Mouse (Mus musculus) CH12.LX (cell line): ENCODE data around the gene Immp2l. TPM values are rescaled to one million over a fixed set of nuclear protein-coding genes. Genes with fewer than 3 reads are reported as not detected.

Source experiments
- DNase-seq: peaks from one replicate; pipeline ENCODE4 v3.0.0-alpha.2; 2013; ENCODE audit errors: extremely low read depth
- H3K27ac ChIP-seq: 2 replicates; pipeline ENCODE4 v1.5.1; 2012; ENCODE audit warnings: low read depth, mild to moderate bottlenecking, control low read depth, moderate library complexity; ENCODE audit not compliant: insufficient read depth
- H3K27me3 ChIP-seq: replicated peaks from 2 replicates; pipeline ENCODE3; 2012; ENCODE audit warnings: inconsistent platforms
- H3K36me3 ChIP-seq, 2 experiments: replicated peaks in 1 of 2; 2 replicates each; pipeline versions ENCODE3 to v1.6.1; 2012; ENCODE audit warnings: inconsistent platforms in 1 of 2, low read length in 1 of 2, mild to moderate bottlenecking in 1 of 2, mixed read lengths in 1 of 2, moderate library complexity in 1 of 2; ENCODE audit not compliant: control insufficient read depth in 1 of 2, insufficient read depth in 1 of 2
- H3K4me1 ChIP-seq, 2 experiments: 2 replicates each; pipeline ENCODE4 v1.6.1; 2012; ENCODE audit warnings: inconsistent platforms in 1 of 2, moderate library complexity in 1 of 2; ENCODE audit not compliant: insufficient read depth in 2 of 2, control insufficient read depth in 1 of 2
- H3K4me2 ChIP-seq: 2 replicates; pipeline ENCODE4 v1.6.1; 2012; ENCODE audit warnings: low read depth, mild to moderate bottlenecking, control low read depth; ENCODE audit not compliant: poor library complexity, insufficient read depth, severe bottlenecking
- H3K4me3 ChIP-seq, 3 experiments: fragments of 150-350 bp in 1 of 3; sonication (generic) in 1 of 3; replicated peaks in 1 of 3; 2 replicates each; pipeline versions ENCODE3 to v1.5.1; 2011 to 2012; ENCODE audit warnings: low read depth in 2 of 3, low read length in 2 of 3, mild to moderate bottlenecking in 2 of 3, moderate library complexity in 2 of 3, control low read depth in 1 of 3, improper control_type of control experiment in 1 of 3, inconsistent platforms in 1 of 3, mixed read lengths in 1 of 3; ENCODE audit not compliant: poor library complexity in 1 of 3
- H3K79me2 ChIP-seq: replicated peaks from 2 replicates; pipeline ENCODE4 v1.6.1; 2012; ENCODE audit warnings: mild to moderate bottlenecking, moderate library complexity; ENCODE audit not compliant: control insufficient read depth, poor library complexity, insufficient read depth, severe bottlenecking; ENCODE audit errors: extremely low read depth
- H3K9ac ChIP-seq: 2 replicates; pipeline ENCODE4 v1.6.1; 2012; ENCODE audit warnings: low read depth, mild to moderate bottlenecking, control low read depth, moderate library complexity; ENCODE audit not compliant: insufficient read depth
- H3K9me3 ChIP-seq: replicated peaks from 2 replicates; pipeline ENCODE3; 2012; ENCODE audit warnings: low read length, inconsistent platforms, mixed read lengths
- BHLHE40 ChIP-seq: IDR thresholded peaks from 2 replicates; pipeline ENCODE4 v1.6.1; 2011; ENCODE audit warnings: mild to moderate bottlenecking, low read depth, low read length, improper control_type of control experiment
- CHD1 ChIP-seq: IDR thresholded peaks from 2 replicates; pipeline ENCODE4 v1.6.1; 2012; ENCODE audit warnings: low read depth, low read length, improper control_type of control experiment, inconsistent platforms
- E2F4 ChIP-seq: IDR thresholded peaks from 2 replicates; pipeline ENCODE4 v1.6.1; 2011; ENCODE audit warnings: low read depth, low read length, improper control_type of control experiment; ENCODE audit not compliant: insufficient replicate concordance
- ELF1 ChIP-seq: IDR thresholded peaks from 2 replicates; pipeline ENCODE4 v1.6.1; 2014; ENCODE audit warnings: low read depth, mild to moderate bottlenecking, inconsistent platforms, low read length, improper control_type of control experiment
- EP300 ChIP-seq: IDR thresholded peaks from 2 replicates; pipeline ENCODE4 v1.6.1; 2011; ENCODE audit warnings: low read length, improper control_type of control experiment
- ETS1 ChIP-seq: conservative IDR thresholded peaks from 2 replicates; pipeline ENCODE4 v1.6.1; 2012; ENCODE audit warnings: low read depth, mild to moderate bottlenecking, inconsistent platforms, low read length, improper control_type of control experiment, moderate library complexity
- GABPA ChIP-seq: IDR thresholded peaks from 2 replicates; pipeline ENCODE4 v1.6.1; 2012; ENCODE audit warnings: low read depth, low read length, improper control_type of control experiment, inconsistent platforms; ENCODE audit not compliant: insufficient replicate concordance
- IRF4 ChIP-seq: IDR thresholded peaks from 2 replicates; pipeline ENCODE4 v1.6.1; 2014; ENCODE audit warnings: low read depth, mild to moderate bottlenecking, inconsistent platforms, low read length, improper control_type of control experiment
- MAFK ChIP-seq: IDR thresholded peaks from 2 replicates; pipeline ENCODE4 v1.6.1; 2011; ENCODE audit warnings: low read length, improper control_type of control experiment; ENCODE audit not compliant: insufficient replicate concordance
- MYC ChIP-seq: IDR thresholded peaks from 2 replicates; pipeline ENCODE4 v1.6.1; 2011; ENCODE audit warnings: low read depth, mild to moderate bottlenecking, improper control_type of control experiment, low read length
- PAX5 ChIP-seq: IDR thresholded peaks from 2 replicates; pipeline ENCODE4 v1.6.1; 2012; ENCODE audit warnings: low read length, inconsistent platforms, mixed read lengths
- RAD21 ChIP-seq: IDR thresholded peaks from 2 replicates; pipeline ENCODE4 v1.6.1; 2011; ENCODE audit warnings: low read depth, mild to moderate bottlenecking, low read length, improper control_type of control experiment, moderate library complexity
- RCOR1 ChIP-seq: conservative IDR thresholded peaks from 2 replicates; pipeline ENCODE4 v1.6.1; 2012; ENCODE audit warnings: low read depth, mild to moderate bottlenecking, inconsistent platforms, low read length, improper control_type of control experiment
- SIN3A ChIP-seq: IDR thresholded peaks from 2 replicates; pipeline ENCODE4 v1.6.1; 2012; ENCODE audit warnings: low read length, improper control_type of control experiment, inconsistent platforms
- TBP ChIP-seq: conservative IDR thresholded peaks from 2 replicates; pipeline ENCODE4 v1.6.1; 2011; ENCODE audit warnings: low read depth, low read length, improper control_type of control experiment
- TCF12 ChIP-seq: IDR thresholded peaks from 2 replicates; pipeline ENCODE4 v1.6.1; 2014; ENCODE audit warnings: low read depth, mild to moderate bottlenecking, inconsistent platforms, low read length, improper control_type of control experiment
- UBTF ChIP-seq: IDR thresholded peaks from 2 replicates; pipeline ENCODE4 v1.6.1; 2012; ENCODE audit warnings: low read depth, mild to moderate bottlenecking, inconsistent platforms, low read length, improper control_type of control experiment, moderate library complexity
- USF1 ChIP-seq: IDR thresholded peaks from 2 replicates; pipeline ENCODE4 v1.6.1; 2014; ENCODE audit warnings: low read depth, mild to moderate bottlenecking, inconsistent platforms, low read length, improper control_type of control experiment
- ZKSCAN1 ChIP-seq: IDR thresholded peaks from 2 replicates; pipeline ENCODE4 v1.6.1; 2012; ENCODE audit warnings: low read depth, inconsistent platforms, low read length, improper control_type of control experiment, borderline replicate concordance
- ZMIZ1 ChIP-seq: IDR thresholded peaks from 2 replicates; pipeline ENCODE4 v1.6.1; 2012; ENCODE audit warnings: low read depth, mild to moderate bottlenecking, inconsistent platforms, low read length, improper control_type of control experiment
- ZNF384 ChIP-seq: IDR thresholded peaks from 2 replicates; pipeline ENCODE4 v1.6.1; 2012; ENCODE audit warnings: low read depth, low read length, improper control_type of control experiment, inconsistent platforms
- dilution Hi-C: fragments of 300-500 bp; cut with MboI; formaldehyde crosslinking; loops from 2 replicates; pipeline ENCODE4 v1.14.3; 2020; ENCODE audit warnings: low sequenced_read_pairs; ENCODE audit not compliant: extremely low pct_unique_long_range_greater_than_20kb, extremely low pct_ligation_motif_present
- in situ Hi-C: fragments of 300-500 bp; cut with MboI; formaldehyde crosslinking; loops from 3 replicates; pipeline ENCODE4 v1.14.3; 2019; ENCODE audit warnings: low sequenced_read_pairs, low pct_ligation_motif_present, low pct_unique_long_range_greater_than_20kb, mixed read lengths
- polyA plus RNA-seq: library from polyadenylated mRNA; unstranded; fragments of >175 nt; gene quantifications from 2 replicates; pipeline ENCODE4 v1.2.1, GENCODE M21; 2012; ENCODE audit warnings: low read depth; ENCODE audit not compliant: insufficient read length
- total RNA-seq, 2 experiments: library from RNA; depleted of rRNA; stranded (reverse); fragments of 300-350 nt in 1 of 2; fragments of >200 nt in 1 of 2; gene quantifications; 2 replicates each; pipeline ENCODE4 v1.2.3; 2012 to 2014

The Immp2l gene
- total and polyA plus RNA-seq, 3 experiments: 4.8 to 16.5 (median 9.9) TPM

- DNase-seq: no peak
- TF ChIP-seq TBP (no peak), MAFK (no peak), ZKSCAN1 (no peak), RCOR1 (no peak), GABPA (no peak), ZNF384 (no peak), ZMIZ1 (no peak), EP300 (no peak), CHD1 (no peak), BHLHE40 (no peak), ELF1 (no peak), PAX5 (no peak), TCF12 (no peak), RAD21 (no peak), ETS1 (no peak), UBTF (no peak), E2F4 (no peak), SIN3A (no peak), USF1 (no peak), MYC (no peak)
- Histone ChIP-seq H3K4me1 (no peaks in the 10 kb centered on the region), H3K79me2 (no peaks in the 10 kb centered on the region), H3K27ac (no peak overlapping the region), H3K9me3 (no peaks in the 10 kb centered on the region), H3K9ac (no peak overlapping the region), H3K36me3 (no peaks in the 10 kb centered on the region), H3K4me2 (no peak overlapping the region), H3K4me3 (no peak overlapping the region), H3K27me3 (no peaks in the 10 kb centered on the region)
- dilution Hi-C loops: no loop called here
- in situ Hi-C loops: loop anchor here (25.0 kb wide), 2 partner anchors 371 to 646 kb away; no protein-coding TSS in a partner anchor
Observed at GRCm38 (mm10) chr12:41483091-41483592, 459.3 kb downstream of the Immp2l start.

DNA sequence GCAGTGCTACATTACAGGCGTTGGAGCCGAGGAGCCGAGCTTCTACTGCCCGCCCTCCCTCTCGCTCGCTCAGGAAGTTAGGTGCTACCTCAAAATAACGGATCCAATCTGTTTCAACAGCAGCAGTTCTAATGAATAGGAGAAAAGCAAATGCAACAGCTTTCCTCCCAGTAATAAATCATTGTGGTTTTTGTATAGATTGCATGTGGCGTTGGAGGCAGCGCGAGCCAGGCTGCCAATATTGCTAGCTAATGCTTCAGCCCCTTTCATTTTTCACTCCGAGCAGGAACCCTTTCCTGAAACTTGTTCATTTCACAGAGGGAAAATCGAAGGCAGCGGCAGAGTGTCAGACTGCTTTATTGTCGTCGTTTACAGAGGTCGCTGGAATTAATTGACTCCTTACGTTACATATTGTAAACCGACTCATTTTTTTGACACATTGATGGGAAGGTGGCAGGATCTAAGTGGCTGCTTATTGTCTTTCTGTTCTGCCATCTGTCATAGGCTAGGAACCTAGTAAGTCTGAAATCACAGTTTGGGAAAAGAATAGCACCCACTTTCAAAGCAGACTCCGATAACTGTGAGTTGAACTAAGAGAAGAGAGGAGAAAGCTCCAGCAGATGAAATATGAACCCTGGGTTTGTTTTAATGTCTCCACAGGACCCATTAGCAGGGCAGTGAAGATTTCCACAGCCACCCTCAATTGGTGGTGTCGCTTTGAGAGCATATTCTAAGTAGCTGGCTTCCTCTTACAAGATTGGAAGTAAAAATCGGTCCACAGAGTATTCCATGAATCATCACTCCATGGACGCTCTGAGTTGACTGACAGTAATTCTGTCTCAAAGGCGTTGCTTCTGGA, 459.9 kb downstream of the Immp2l start:
- H3K27ac ChIP-seq: no peak overlapping the region
- H3K4me2 ChIP-seq: no peak overlapping the region
- H3K27me3 ChIP-seq: no peaks in the 10 kb centered on the region
- TF ChIP-seq ZNF384 (no peak), IRF4 (no peak), SIN3A (no peak), ZMIZ1 (no peak)
- no peak overlapping the region for H3K4me3 ChIP-seq
- dilution Hi-C loops: no loop called here
- no peak overlapping the region for H3K9ac ChIP-seq
- H3K9me3 ChIP-seq: no peaks in the 10 kb centered on the region
- no peaks in the 10 kb centered on the region for H3K4me1 ChIP-seq
- in situ Hi-C loops: loop anchor here (25.0 kb wide), 2 partner anchors 372 to 647 kb away; no protein-coding TSS in a partner anchor
- no peak for DNase-seq
- H3K79me2 ChIP-seq: no peaks in the 10 kb centered on the region
- H3K36me3 ChIP-seq: no peaks in the 10 kb centered on the region
